In genomic region chr19:10022414-10023303, GRCm38 (mm10) we compare ENCODE assay signal across 8 mouse cellular contexts. TPM values are rescaled to one million over a fixed set of nuclear protein-coding genes. Genes with fewer than 3 reads are reported as not detected.
DNase-seq lines count a peak whose midpoint lies in the region; ATAC-seq lines count a peak whose summit lies in the region.

No protein-coding gene starts in this region.

- no peaks in the 10 kb centered on the region for H3K9me3 ChIP-seq in embryonic facial prominence, embryonic 10.5 days
- H3K9me3 ChIP-seq in hindbrain, embryonic 13.5 days = no peaks in the 10 kb centered on the region

- peak overlapping the region; percentile 26 for H3K27ac ChIP-seq in embryonic facial prominence, embryonic 10.5 days (replicated peaks)
- H3K27ac ChIP-seq in hindbrain, embryonic 13.5 days = 0 out of 2 replicates have a peak overlapping the region, but pooled peaks have one; percentile 2

- no peak overlapping the region for H3K4me2 ChIP-seq in hindbrain, embryonic 13.5 days

- 0 out of 2 replicates have a peak overlapping the region, but pooled peaks have one; percentile 13 for H3K9ac ChIP-seq in hindbrain, embryonic 13.5 days

- peaks cover 15% of the 10 kb centered on the region for H3K36me3 ChIP-seq in embryonic facial prominence, embryonic 10.5 days (replicated peaks)
- H3K36me3 ChIP-seq in hindbrain, embryonic 13.5 days = peaks cover 6% of the 10 kb centered on the region

- intact Hi-C loops in left cerebral cortex, postnatal 25 days (cut with DNase I) = loop anchor here (2.0 kb wide), 2 partner anchors 22 to 106 kb away; partner anchors contain the start of genes Best1 and Rab3il1

- no peak for ATAC-seq in hindbrain, embryonic 13.5 days (ENCODE audit: low FRiP score)
- peak; percentile 49 for ATAC-seq in megakaryocyte progenitor cell, adult 5-6 weeks (replicated peaks; ENCODE audit: poor library complexity)

- peaks cover 81% of the 10 kb centered on the region for H3K4me1 ChIP-seq in embryonic facial prominence, embryonic 10.5 days
- H3K4me1 ChIP-seq in hindbrain, embryonic 13.5 days (replicated peaks) = peaks cover 45% of the 10 kb centered on the region

- DNase-seq in adrenal gland, postnatal 14 days = peak; percentile 61
- DNase-seq in adrenal gland, adult 8-10 months = no peak
- DNase-seq in 3T3-L1 (ENCODE audit: low read depth, low spot score) = peak; percentile 81
- peak; percentile 51 for DNase-seq in embryonic facial prominence, embryonic 10.5 days (ENCODE audit: low spot score)
- DNase-seq in left cerebral cortex, postnatal 25 days (ENCODE audit: low spot score in 2 of 2) = peak; percentile 54 to 72
- DNase-seq in cerebellum, adult 8-10 months = no peak

- H3K4me3 ChIP-seq in embryonic facial prominence, embryonic 10.5 days = no peak overlapping the region
- H3K4me3 ChIP-seq in hindbrain, embryonic 13.5 days = no peak overlapping the region

- H3K27me3 ChIP-seq in embryonic facial prominence, embryonic 10.5 days (replicated peaks; ENCODE audit: low read depth, poor library complexity, severe bottlenecking) = peaks cover 6% of the 10 kb centered on the region; the same call in 1 of the 2 replicates
- peaks cover 9% of the 10 kb centered on the region; the same call in 1 of the 2 replicates for H3K27me3 ChIP-seq in hindbrain, embryonic 13.5 days

- WGBS in embryonic facial prominence, embryonic 10.5 days = 71% methylated on average over 5 of the region's 5 CpGs
- 63% methylated on average over 5 of the region's 5 CpGs for WGBS in hindbrain, embryonic 13.5 days

RNA-seq across cellular contexts. Expression of gene Fads3, which starts 18.7 kb away (rescaled TPM):
- total RNA-seq in adrenal gland, postnatal 14 days (2021) = 11.3 and 14.0 TPM in 2 replicates
- 10 to 100 TPM in 3 of 4 experiments, 1 to 10 TPM in 1; 9.9 to 55.1 (median 22.0) TPM for total RNA-seq in adrenal gland, adult 8-10 months (2022)
- polyA plus RNA-seq in embryonic facial prominence, embryonic 10.5 days (2016; fragmentation: Nextera tagmentation; extraction: Ambion mirVana) = 4.0 and 4.3 TPM in 2 replicates
- polyA plus RNA-seq in hindbrain, embryonic 13.5 days (2015; fragmentation: Nextera tagmentation; extraction: Ambion mirVana) = 15.2 and 18.0 TPM in 2 replicates
- total RNA-seq in left cerebral cortex, postnatal 25 days (2021) = 10 to 100 TPM; 31.1 to 31.5 TPM
- 1.4 and 2.1 TPM in 2 replicates for total RNA-seq in megakaryocyte progenitor cell, adult 5-6 weeks (2015)
- 2.1 and 2.8 TPM in 2 replicates for total RNA-seq in megakaryocyte progenitor cell, adult 5-6 weeks (2017)

RNA-seq across cellular contexts. Expression of gene Rab3il1, which starts 21.2 kb away (rescaled TPM):
- total RNA-seq in adrenal gland, postnatal 14 days (2021) = 9.7 and 10.1 TPM in 2 replicates
- total RNA-seq in adrenal gland, adult 8-10 months (2022) = 10 to 100 TPM in 2 of 4 experiments, 1 to 10 TPM in 2; 6.5 to 13.3 (median 9.5) TPM
- 51.7 and 57.4 TPM in 2 replicates for polyA plus RNA-seq in embryonic facial prominence, embryonic 10.5 days (2016; fragmentation: Nextera tagmentation; extraction: Ambion mirVana)
- 22.6 and 25.1 TPM in 2 replicates for polyA plus RNA-seq in hindbrain, embryonic 13.5 days (2015; fragmentation: Nextera tagmentation; extraction: Ambion mirVana)
- 1 to 10 TPM; 9.4 to 9.5 TPM for total RNA-seq in left cerebral cortex, postnatal 25 days (2021)
- total RNA-seq in megakaryocyte progenitor cell, adult 5-6 weeks (2015) = 3.0 and 4.6 TPM in 2 replicates
- total RNA-seq in megakaryocyte progenitor cell, adult 5-6 weeks (2017) = 3.4 and 3.9 TPM in 2 replicates

RNA-seq across cellular contexts. Expression of gene Best1, which starts 21.2 kb away (rescaled TPM):
- total RNA-seq in adrenal gland, postnatal 14 days (2021) = 0.19 TPM in 1 of 2 replicates, not detected in the other
- total RNA-seq in adrenal gland, adult 8-10 months (2022) = 1 to 10 TPM in 1 of 4 experiments, under 1 TPM in 3; 0.15 to 1.0 (median 0.44) TPM
- polyA plus RNA-seq in embryonic facial prominence, embryonic 10.5 days (2016; fragmentation: Nextera tagmentation; extraction: Ambion mirVana) = 1.6 TPM in 2 replicates
- polyA plus RNA-seq in hindbrain, embryonic 13.5 days (2015; fragmentation: Nextera tagmentation; extraction: Ambion mirVana) = 1.5 and 1.7 TPM in 2 replicates
- total RNA-seq in left cerebral cortex, postnatal 25 days (2021) = under 1 TPM; 0.78 to 0.83 TPM
- total RNA-seq in megakaryocyte progenitor cell, adult 5-6 weeks (2015) = 0.15 and 1.1 TPM in 2 replicates
- total RNA-seq in megakaryocyte progenitor cell, adult 5-6 weeks (2017) = not detected in 2 replicates

RNA-seq across cellular contexts. Expression of gene Fth1, which starts 42.3 kb away (rescaled TPM):
- 2,322 and 2,352 TPM in 2 replicates for total RNA-seq in adrenal gland, postnatal 14 days (2021)
- total RNA-seq in adrenal gland, adult 8-10 months (2022) = 1,000 to 10,000 TPM; 2,860 to 3,469 (median 3,019) TPM
- 1,291 and 1,338 TPM in 2 replicates for polyA plus RNA-seq in embryonic facial prominence, embryonic 10.5 days (2016; fragmentation: Nextera tagmentation; extraction: Ambion mirVana)
- 1,535 and 1,618 TPM in 2 replicates for polyA plus RNA-seq in hindbrain, embryonic 13.5 days (2015; fragmentation: Nextera tagmentation; extraction: Ambion mirVana)
- 1,000 to 10,000 TPM; 2,053 to 2,068 TPM for total RNA-seq in left cerebral cortex, postnatal 25 days (2021)
- 1,115 and 1,144 TPM in 2 replicates for total RNA-seq in megakaryocyte progenitor cell, adult 5-6 weeks (2015)
- total RNA-seq in megakaryocyte progenitor cell, adult 5-6 weeks (2017) = 325 and 354 TPM in 2 replicates

Comparison
In these comparisons a context has a peak if more than half of its experiments do, and no peak if none do; other contexts are left out.
1. DNase-seq: peak in adrenal gland, postnatal 14 days (single experiment), 3T3-L1 (single experiment), embryonic facial prominence, embryonic 10.5 days (single experiment) and left cerebral cortex, postnatal 25 days (2 of 2); none in adrenal gland, adult 8-10 months (single experiment) and cerebellum, adult 8-10 months (single experiment).